Mouse (Mus musculus) intestine, embryonic 16.5 days (tissue): ENCODE results near the gene Itsn1. TPM values are rescaled to one million over a fixed set of nuclear protein-coding genes. Genes with fewer than 3 reads are reported as not detected.
A peak's percentile ranks its signal among the peaks of the same experiment; 100 is the strongest.

Experiments
- ATAC-seq: fragments of 200-750 bp; cut with Nextera tagmentation; 2 replicates; pipeline ENCODE4 v1.8.0; 2017; ENCODE audit warnings: moderate TSS enrichment, moderate library complexity
- H3K27ac ChIP-seq: fragments of 300-500 bp; sonication (generic); 2 replicates; pipeline ENCODE4 v1.5.1; 2014; ENCODE audit warnings: mild to moderate bottlenecking, low read length
- H3K27me3 ChIP-seq: fragments of 300-500 bp; sonication (generic); replicated peaks from 2 replicates; pipeline ENCODE4 v1.6.1; 2014; ENCODE audit warnings: low read length, control low read depth, mixed read lengths; ENCODE audit not compliant: control insufficient read depth, insufficient read depth
- H3K36me3 ChIP-seq: fragments of 300-500 bp; sonication (generic); 2 replicates; pipeline ENCODE4 v1.6.1; 2014; ENCODE audit warnings: low read length, control low read depth; ENCODE audit not compliant: control insufficient read depth, insufficient read depth
- H3K4me1 ChIP-seq: fragments of 300-500 bp; sonication (generic); 2 replicates; pipeline ENCODE4 v1.6.1; 2014; ENCODE audit warnings: low read length, control low read depth, mixed read lengths; ENCODE audit not compliant: control insufficient read depth, insufficient read depth
- H3K4me2 ChIP-seq: fragments of 300-500 bp; sonication (generic); 2 replicates; pipeline ENCODE4 v1.6.1; 2014; ENCODE audit warnings: low read depth, low read length, control low read depth
- H3K4me3 ChIP-seq: fragments of 300-500 bp; sonication (generic); 2 replicates; pipeline ENCODE4 v1.5.1; 2014; ENCODE audit warnings: mild to moderate bottlenecking, low read length
- H3K9ac ChIP-seq: fragments of 300-500 bp; sonication (generic); 2 replicates; pipeline ENCODE4 v1.6.1; 2014; ENCODE audit warnings: low read depth, low read length
- H3K9me3 ChIP-seq: fragments of 300-500 bp; sonication (generic); 2 replicates; pipeline ENCODE4 v1.6.1; 2016; ENCODE audit warnings: low read length, control low read depth; ENCODE audit not compliant: control insufficient read depth
- WGBS: fragments of 180-500 bp; shearing (Covaris S2); extraction: QIAGEN DNeasy Blood & Tissue Kit; methylation state at CpG from one replicate; pipeline ENCODE4 v1.1.7; 2014; 5-methylcytosine and 5-hydroxymethylcytosine counted together
- polyA plus RNA-seq: library from polyadenylated mRNA; unstranded; fragments of >200 nt; fragmentation: Nextera tagmentation; extraction: Ambion mirVana; gene quantifications from 2 replicates; pipeline ENCODE4 v1.2.1, GENCODE M21; 2015

The Itsn1 gene
- polyA plus RNA-seq: 10.5 and 13.1 TPM in 2 replicates

DNA sequence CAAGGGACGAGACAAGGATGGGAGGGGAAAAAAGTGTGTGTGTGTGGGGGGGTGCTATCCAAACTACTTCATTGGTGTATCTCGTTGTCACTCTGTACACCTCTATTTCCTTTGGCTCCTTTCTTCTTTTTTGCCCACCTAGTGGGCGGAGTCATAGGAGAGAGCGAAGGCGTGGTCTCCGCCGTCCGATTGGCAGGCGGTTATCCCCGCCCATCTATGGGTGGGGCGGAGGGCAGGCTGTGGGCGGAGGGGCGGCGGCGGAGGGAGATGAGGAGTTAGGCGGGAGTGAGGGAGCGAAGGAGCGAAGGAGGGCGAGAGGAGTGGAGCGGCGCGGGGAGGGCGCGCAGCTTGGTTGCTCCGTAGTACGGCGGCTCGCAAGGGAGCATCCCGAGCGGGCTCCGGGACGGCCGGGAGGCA is at the start of gene Itsn1:
Gene Itsn1 (plus strand): TSS at position 216 of the 417 bp plus-strand sequence.
- H3K27ac ChIP-seq: peak within 1 kb of the TSS; percentile 93
- no peaks in the 10 kb centered on the region for H3K9me3 ChIP-seq
- H3K4me1 ChIP-seq: peaks cover 16% of the 10 kb centered on the region
- H3K4me2 ChIP-seq: peak within 1 kb of the TSS; percentile 77
- peak within 1 kb of the TSS; percentile 90 for H3K4me3 ChIP-seq
- no peaks in the 10 kb centered on the region for H3K36me3 ChIP-seq
- ATAC-seq: peak; percentile 94
- no peaks in the 10 kb centered on the region for H3K27me3 ChIP-seq
- peak within 1 kb of the TSS; percentile 87 for H3K9ac ChIP-seq
- WGBS: under 1% methylated on average over 33 of the region's 33 CpGs

GRCm38 (mm10) chr16:91680656-91681055 is 48.4 kb upstream of the Itsn1 start:
- Histone ChIP-seq H3K4me1 (no peaks in the 10 kb centered on the region), H3K4me3 (no peak overlapping the region), H3K36me3 (peaks cover 26% of the 10 kb centered on the region), H3K27me3 (no peaks in the 10 kb centered on the region), H3K4me2 (no peak overlapping the region), H3K27ac (no peak overlapping the region), H3K9ac (no peak overlapping the region), H3K9me3 (no peaks in the 10 kb centered on the region)
- no peak for ATAC-seq
- WGBS: 75% methylated on average over 5 of the region's 5 CpGs

DNA sequence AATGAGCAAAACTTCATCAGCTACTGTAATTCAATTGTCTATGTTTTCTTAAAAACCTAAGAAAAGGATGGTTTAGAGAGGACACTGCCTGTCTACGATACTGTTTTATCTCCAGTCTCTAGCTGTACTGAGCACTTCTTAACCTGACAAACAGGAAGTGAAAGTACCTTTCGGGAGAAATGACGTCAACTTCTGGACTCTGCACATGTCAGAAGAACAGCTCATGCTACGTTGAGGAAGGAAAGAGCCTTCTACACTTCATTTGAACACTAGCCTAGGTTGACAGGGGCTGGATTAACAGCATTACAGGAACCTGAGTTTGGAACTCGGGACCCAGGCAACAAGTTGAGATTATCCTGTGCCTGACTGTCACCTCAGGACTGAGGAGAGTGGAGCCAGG is 43.6 kb upstream of the Itsn1 start:
- Histone ChIP-seq H3K27ac (no peak overlapping the region), H3K9me3 (no peaks in the 10 kb centered on the region), H3K36me3 (peaks cover 7% of the 10 kb centered on the region), H3K4me1 (peaks cover 7% of the 10 kb centered on the region), H3K4me2 (no peak overlapping the region), H3K27me3 (no peaks in the 10 kb centered on the region), H3K4me3 (no peak overlapping the region), H3K9ac (no peak overlapping the region)
- ATAC-seq: no peak
- WGBS: 71% methylated on average over 5 of the region's 5 CpGs

- Histone ChIP-seq H3K9me3 (no peaks in the 10 kb centered on the region), H3K36me3 (peaks cover 6% of the 10 kb centered on the region), H3K4me3 (no peak overlapping the region), H3K27ac (no peak overlapping the region), H3K4me2 (no peak overlapping the region), H3K4me1 (peaks cover 7% of the 10 kb centered on the region), H3K27me3 (no peaks in the 10 kb centered on the region), H3K9ac (no peak overlapping the region)
- no peak for ATAC-seq
- WGBS: 76% methylated on average over 5 of the region's 5 CpGs
These were observed 42.7 kb upstream of the Itsn1 start for GRCm38 (mm10) chr16:91686369-91686768.

DNA sequence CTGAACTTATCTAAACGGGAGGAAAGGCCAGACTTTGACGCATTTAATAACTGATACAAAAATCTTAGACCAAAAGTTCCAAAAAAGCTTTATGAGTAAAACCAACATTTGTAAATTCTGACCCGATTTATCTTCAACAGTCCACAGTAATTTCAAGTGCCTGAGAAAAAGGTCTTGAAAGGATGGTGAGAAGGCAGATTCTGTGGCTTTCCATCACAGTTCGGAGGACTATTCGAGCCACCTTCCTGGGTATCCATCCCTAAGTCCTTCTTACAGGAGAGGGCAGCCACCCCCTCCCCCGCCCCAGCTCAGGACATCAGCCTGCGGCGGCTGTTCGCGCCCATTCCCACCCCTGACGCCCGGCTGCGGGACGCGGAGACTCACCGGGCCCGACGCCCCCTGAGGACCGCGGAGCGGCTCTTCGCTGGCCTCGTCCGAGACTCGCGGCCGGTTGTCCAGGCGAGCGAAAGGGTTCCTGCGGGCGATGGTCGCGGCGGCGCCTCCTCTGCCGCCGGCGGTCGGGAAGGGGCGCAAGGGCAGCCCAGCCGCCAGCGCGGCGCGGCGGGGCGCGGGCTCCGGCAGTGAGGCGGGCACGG is 41.0 kb upstream of the Itsn1 start:
- 1% methylated on average over 51 of the region's 51 CpGs for WGBS
- Histone ChIP-seq H3K4me1 (peaks cover 7% of the 10 kb centered on the region), H3K4me2 (peak overlapping the region; percentile 97), H3K36me3 (peaks cover 3% of the 10 kb centered on the region; the same call in 1 of the 2 replicates), H3K9me3 (no peaks in the 10 kb centered on the region), H3K27me3 (no peaks in the 10 kb centered on the region), H3K4me3 (peak overlapping the region; percentile 90), H3K27ac (peak overlapping the region; percentile 59), H3K9ac (peak overlapping the region; percentile 91)
- ATAC-seq: peak; percentile 58

GRCm38 (mm10) chr16:91688619-91689334 is 40.3 kb upstream of the Itsn1 start, which contains the start of gene Donson:
Donson (minus strand) TSS chr16:91688770.
- Histone ChIP-seq H3K9ac (peak within 1 kb of the TSS; percentile 91), H3K36me3 (peaks cover 3% of the 10 kb centered on the region; the same call in 1 of the 2 replicates), H3K4me1 (peaks cover 7% of the 10 kb centered on the region), H3K4me2 (peak within 1 kb of the TSS; percentile 97), H3K27ac (peak within 1 kb of the TSS; percentile 69), H3K9me3 (no peaks in the 10 kb centered on the region), H3K4me3 (peak within 1 kb of the TSS; percentile 90), H3K27me3 (no peaks in the 10 kb centered on the region)
- peak; percentile 99 for ATAC-seq
- under 1% methylated on average over 71 of the region's 71 CpGs for WGBS

DNA sequence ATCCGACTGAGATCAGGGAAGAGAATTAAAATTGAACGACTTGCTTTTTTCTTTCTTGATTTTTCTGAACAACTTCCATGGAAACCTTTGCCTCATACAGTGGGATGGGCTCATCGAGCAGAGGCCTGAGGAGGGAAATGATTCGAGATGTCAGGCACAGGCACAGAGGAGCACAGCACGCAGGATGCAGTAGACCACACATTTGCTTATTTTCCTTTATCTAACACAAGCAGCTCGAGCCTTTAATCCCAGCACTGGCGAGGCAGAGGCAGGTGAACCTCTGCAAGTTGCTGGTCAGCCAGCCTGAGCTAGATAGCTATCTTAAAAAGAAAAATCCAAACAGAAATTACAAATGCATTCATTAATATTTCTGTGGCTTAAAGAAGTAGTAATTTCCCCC is 39.3 kb upstream of the Itsn1 start:
- Histone ChIP-seq H3K9ac (no peak overlapping the region), H3K27me3 (no peaks in the 10 kb centered on the region), H3K4me2 (no peak overlapping the region), H3K4me3 (no peak overlapping the region), H3K4me1 (peaks cover 7% of the 10 kb centered on the region), H3K36me3 (0 out of 2 replicates have a peak, but pooled peaks cover 3% of the 10 kb centered on the region), H3K9me3 (no peaks in the 10 kb centered on the region), H3K27ac (no peak overlapping the region)
- WGBS: 48% methylated on average over 7 of the region's 7 CpGs
- no peak for ATAC-seq

GRCm38 (mm10) chr16:91694455-91695084 is 34.5 kb upstream of the Itsn1 start:
- no peaks in the 10 kb centered on the region for H3K9me3 ChIP-seq
- H3K4me3 ChIP-seq: no peak overlapping the region
- H3K36me3 ChIP-seq: peaks cover 9% of the 10 kb centered on the region; the same call in 1 of the 2 replicates
- H3K4me1 ChIP-seq: no peaks in the 10 kb centered on the region
- WGBS: 30% methylated on average over 14 of the region's 14 CpGs
- H3K9ac ChIP-seq: no peak overlapping the region
- H3K27me3 ChIP-seq: no peaks in the 10 kb centered on the region
- no peak overlapping the region for H3K27ac ChIP-seq
- no peak overlapping the region for H3K4me2 ChIP-seq
- ATAC-seq: peak; percentile 89

DNA sequence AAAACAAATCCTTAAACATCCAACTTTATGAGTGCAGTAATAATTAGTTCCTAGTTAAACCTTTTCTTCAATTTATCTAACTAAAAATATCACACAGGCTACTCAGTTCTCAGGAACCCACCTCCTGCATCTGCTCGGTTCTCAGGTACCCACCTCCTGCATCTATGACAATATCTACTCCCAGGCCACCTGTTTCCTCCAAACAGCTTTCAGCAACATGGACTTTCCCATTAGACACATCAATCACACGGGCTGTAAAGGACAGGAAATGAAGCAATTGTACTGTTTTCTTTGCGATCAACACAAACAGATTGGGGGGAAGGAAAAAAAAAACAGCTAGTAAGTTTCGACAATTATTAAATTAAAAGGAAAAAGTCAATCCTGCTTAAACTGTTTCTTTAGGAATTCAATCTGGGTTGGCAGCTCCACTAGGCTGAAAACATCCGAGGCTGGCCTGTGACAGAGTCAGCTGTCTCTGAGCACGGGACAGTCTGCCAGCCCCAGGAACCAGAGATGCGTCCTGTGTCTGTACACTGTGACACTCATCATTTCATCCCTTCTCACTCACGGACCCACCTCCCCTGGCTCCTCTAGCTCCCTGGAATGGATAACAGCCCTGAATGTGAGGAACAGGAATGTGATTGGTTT is 33.8 kb upstream of the Itsn1 start:
- no peak overlapping the region for H3K4me2 ChIP-seq
- H3K4me1 ChIP-seq: no peaks in the 10 kb centered on the region
- H3K27me3 ChIP-seq: no peaks in the 10 kb centered on the region
- H3K36me3 ChIP-seq: peaks cover 9% of the 10 kb centered on the region
- ATAC-seq: peak; percentile 41
- H3K4me3 ChIP-seq: no peak overlapping the region
- 55% methylated on average over 8 of the region's 8 CpGs for WGBS
- no peak overlapping the region; the same call in 1 of the 2 replicates for H3K27ac ChIP-seq
- no peak overlapping the region for H3K9ac ChIP-seq
- H3K9me3 ChIP-seq: no peaks in the 10 kb centered on the region
